Mouse (Mus musculus): ENCODE results near the gene Klhl23.

DNA sequence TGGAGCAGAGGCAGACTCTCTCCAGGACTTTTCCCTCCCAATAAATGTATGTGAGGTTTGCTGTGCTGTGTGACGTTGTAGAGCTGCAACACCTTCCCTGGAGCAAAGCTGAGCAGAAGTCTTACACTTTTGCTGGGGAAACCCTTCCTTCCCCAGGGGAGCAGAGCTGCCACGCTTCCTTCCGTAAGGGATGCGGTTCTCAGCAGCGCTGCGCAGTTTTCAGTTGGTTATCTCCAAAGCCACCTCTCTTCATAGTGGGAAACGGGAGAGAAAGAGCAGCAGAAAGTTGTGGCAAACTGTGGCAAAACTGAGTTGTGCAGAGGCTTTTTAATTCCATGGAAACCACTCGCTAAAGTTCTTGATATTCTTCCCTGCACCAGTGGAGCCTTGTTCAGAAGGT lies 18.0 kb upstream of the Klhl23 start:
- no peak for TF ChIP-seq CTCF (IDR thresholded peaks at IDR 0.05; ENCODE audit: low read depth)
- TF ChIP-seq EP300 (optimal IDR thresholded peaks at IDR 0.05), result no peak
